Mouse (Mus musculus): ENCODE results near the gene Cadm3.
"Not testable (repeated sequence)": the region's sequence is repeated elsewhere in the genome, so short reads cannot be mapped to it uniquely, and the experiment has no call there.

- not testable (repeated sequence) for TF ChIP-seq MYOD1 (IDR thresholded peaks at IDR 0.05; ENCODE audit: control insufficient read depth, insufficient read length, low read depth); CTCF (IDR thresholded peaks at IDR 0.05; ENCODE audit: control insufficient read depth, insufficient read depth, insufficient read length); MYOG (IDR thresholded peaks at IDR 0.05; ENCODE audit: control insufficient read depth, extremely low read depth, insufficient read length); MAX (IDR thresholded peaks at IDR 0.05); FOSL1 (IDR thresholded peaks at IDR 0.05; ENCODE audit: insufficient read depth, low read length, poor library complexity, severe bottlenecking); USF1 (IDR thresholded peaks at IDR 0.05; ENCODE audit: low read depth)
These were observed 64.7 kb downstream of the Cadm3 start for GRCm38 (mm10) chr1:173302795-173303194.
